Comparison of ENCODE assay signal across 15 mouse cellular contexts in the genomic region with DNA sequence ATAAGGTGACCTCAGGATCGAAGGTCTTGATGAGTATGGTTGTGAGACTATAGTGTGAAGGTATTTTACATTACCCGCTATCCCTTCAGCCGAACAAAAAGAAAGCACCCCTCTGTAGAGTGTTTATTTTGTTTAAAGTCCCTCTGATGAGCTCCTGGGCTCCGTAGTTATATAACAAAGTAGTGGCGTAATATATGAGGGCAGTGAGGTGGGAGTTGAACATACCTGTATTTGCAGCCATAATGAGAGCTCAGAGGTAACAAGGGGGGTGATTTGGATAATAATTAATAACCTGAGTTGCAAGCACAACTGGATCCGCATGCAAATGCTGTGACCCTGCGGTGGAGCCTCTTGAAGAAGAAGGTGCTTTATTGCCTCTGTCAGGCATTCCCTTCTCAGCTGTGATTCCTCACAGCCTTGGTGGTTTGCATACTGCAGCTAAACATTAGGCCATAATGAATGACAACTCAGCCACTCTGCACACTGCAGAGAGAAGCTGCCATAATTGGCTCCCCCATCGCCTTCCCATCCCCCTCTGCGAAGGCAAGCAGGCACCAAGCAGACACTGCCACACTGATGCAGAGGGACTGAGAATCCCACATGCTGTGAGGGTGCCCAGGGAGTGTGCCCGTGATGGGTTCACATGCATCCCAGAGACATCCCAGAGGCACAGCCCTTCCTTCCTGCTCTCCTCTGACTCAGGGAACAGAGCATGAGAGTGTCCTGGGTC.
DNase-seq lines count a peak whose midpoint lies in the region; ATAC-seq lines count a peak whose summit lies in the region.
"Had no signal": no experiment of that assay in that cellular context is flagged by ENCODE, and none has a peak within 500 bp of the region (broad histone marks: within the 10 kb centered on the region; RNA-seq: fewer than 3 reads in every experiment).

No protein-coding gene starts in this region.

- no peak for DNase-seq in frontal cortex, postnatal 36 days (ENCODE audit: low spot score in 2 of 2)
- DNase-seq in thymus, postnatal 4 days = no peak
- DNase-seq in adrenal gland, postnatal 14 days = no peak
- DNase-seq: heart, adult 2 months; kidney, adult 8-10 months; liver, embryonic 13.5 days; spleen, adult 18-20 months; thymus, adult 18-20 months had no signal

- ATAC-seq in frontal cortex, adult (ENCODE audit: low TSS enrichment) = peak; percentile 47; the same call in 1 of the 2 replicates
- no peak for ATAC-seq in megakaryocyte, adult 5-6 weeks (ENCODE audit: poor library complexity, severe bottlenecking)
- peak; percentile 64; the same call in 1 of the 2 replicates for ATAC-seq in hindbrain, embryonic 12.5 days (ENCODE audit: low FRiP score)
- peak; percentile 53; the same call in 1 of the 2 replicates for ATAC-seq in neural tube, embryonic 13.5 days (ENCODE audit: low read depth)

- no peak overlapping the region; the same call in 1 of the 2 replicates for H3K27ac ChIP-seq in hindbrain, embryonic 12.5 days
- 0 out of 2 replicates have a peak overlapping the region, but pooled peaks have one; percentile 14 for H3K27ac ChIP-seq in neural tube, embryonic 13.5 days (replicated peaks)
- H3K27ac ChIP-seq: heart, adult 2 months; liver, embryonic 13.5 days; macrophage had no signal

- H3K4me2 ChIP-seq in hindbrain, embryonic 12.5 days (replicated peaks) = no peak overlapping the region
- no peak overlapping the region for H3K4me2 ChIP-seq in neural tube, embryonic 13.5 days
- H3K4me2 ChIP-seq: liver, embryonic 13.5 days had no signal

- H3K4me3 ChIP-seq in megakaryocyte, embryonic 14.5 days (replicated peaks) = peak overlapping the region; percentile 59
- no peak overlapping the region for H3K4me3 ChIP-seq in hindbrain, embryonic 12.5 days
- no peak overlapping the region for H3K4me3 ChIP-seq in neural tube, embryonic 13.5 days
- H3K4me3 ChIP-seq: heart, adult 2 months; liver, embryonic 13.5 days had no signal

- no peak overlapping the region for H3K9ac ChIP-seq in hindbrain, embryonic 12.5 days
- H3K9ac ChIP-seq in neural tube, embryonic 13.5 days = no peak overlapping the region
- H3K9ac ChIP-seq: liver, embryonic 13.5 days had no signal

- H3K36me3 ChIP-seq in megakaryocyte, embryonic 14.5 days (replicated peaks; ENCODE audit: low read length) = no peaks in the 10 kb centered on the region
- no peaks in the 10 kb centered on the region for H3K36me3 ChIP-seq in hindbrain, embryonic 12.5 days
- H3K36me3 ChIP-seq in neural tube, embryonic 13.5 days = no peaks in the 10 kb centered on the region
- H3K36me3 ChIP-seq: G1E; liver, embryonic 13.5 days had no signal

- no peaks in the 10 kb centered on the region for H3K4me1 ChIP-seq in megakaryocyte, embryonic 14.5 days
- H3K4me1 ChIP-seq in hindbrain, embryonic 12.5 days = peaks cover 5% of the 10 kb centered on the region
- H3K4me1 ChIP-seq in neural tube, embryonic 13.5 days (replicated peaks) = peaks cover 13% of the 10 kb centered on the region
- H3K4me1 ChIP-seq: liver, embryonic 13.5 days had no signal

- H3K27me3 ChIP-seq in megakaryocyte, embryonic 14.5 days (replicated peaks) = no peaks in the 10 kb centered on the region
- H3K27me3 ChIP-seq in hindbrain, embryonic 12.5 days = no peaks in the 10 kb centered on the region
- H3K27me3 ChIP-seq in neural tube, embryonic 13.5 days = no peaks in the 10 kb centered on the region
- H3K27me3 ChIP-seq: liver, embryonic 13.5 days had no signal

- WGBS in hindbrain, embryonic 12.5 days = 61% methylated on average over 10 of the region's 10 CpGs
- 35% methylated on average over 10 of the region's 10 CpGs for WGBS in neural tube, embryonic 13.5 days

- peaks cover 3% of the 10 kb centered on the region; the same call in 1 of the 2 replicates for H3K9me3 ChIP-seq in megakaryocyte, embryonic 14.5 days
- H3K9me3 ChIP-seq in hindbrain, embryonic 12.5 days (replicated peaks) = no peaks in the 10 kb centered on the region
- no peaks in the 10 kb centered on the region for H3K9me3 ChIP-seq in neural tube, embryonic 13.5 days
- H3K9me3 ChIP-seq: liver, embryonic 13.5 days had no signal
